Mouse (Mus musculus): Measurements from ENCODE around the gene Slc37a2. TPM values are rescaled to one million over a fixed set of nuclear protein-coding genes. Genes with fewer than 3 reads are reported as not detected.

Slc37a2 gene
- total RNA-seq, 2 experiments from 2014 or later = 2.5 to 4.5 TPM

DNA sequence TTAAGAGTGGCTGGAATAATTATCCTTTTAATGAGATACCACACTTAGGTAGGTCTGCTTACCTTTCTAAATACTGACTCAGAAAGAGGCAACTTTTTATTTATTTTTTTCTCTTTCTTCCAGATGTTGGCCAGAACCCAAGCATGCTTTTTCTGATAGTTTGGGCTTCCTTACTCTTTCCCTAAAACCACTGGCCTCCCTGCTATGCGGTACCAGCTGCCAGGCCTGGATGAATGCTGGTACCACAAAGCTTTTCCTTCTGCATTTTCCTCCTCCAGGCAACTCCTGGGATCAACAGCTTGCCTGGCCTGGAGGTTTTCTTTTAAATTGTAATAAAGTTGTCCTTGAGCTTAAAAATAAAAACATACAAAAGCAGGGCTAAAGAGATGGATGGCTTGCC, 30.0 kb downstream of the Slc37a2 start:
- intact Hi-C loops (cut with DNase I) = no loop called here
- DNase-seq = no peak

DNA sequence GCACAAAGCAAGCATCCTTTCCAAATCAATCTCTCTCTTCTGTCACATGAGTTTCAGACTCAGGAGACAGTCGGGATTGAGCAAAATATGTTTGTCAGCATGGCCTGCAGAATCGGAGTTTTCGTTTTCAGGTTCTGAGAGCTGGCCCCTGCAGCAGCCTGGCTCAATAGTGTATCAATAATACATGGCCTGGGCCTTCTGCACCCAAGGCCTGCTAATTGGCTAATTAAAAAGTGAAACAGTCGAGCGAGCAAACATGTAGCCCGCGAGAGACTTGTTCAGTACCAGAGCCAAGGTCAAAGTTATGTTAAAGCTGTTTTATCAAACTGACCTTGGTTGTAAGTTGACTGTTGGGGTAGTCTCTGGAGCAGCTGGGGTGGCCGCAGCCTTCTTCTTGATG, 34.8 kb downstream of the Slc37a2 start:
- DNase-seq = no peak
- intact Hi-C loops (cut with DNase I) = no loop called here

DNA sequence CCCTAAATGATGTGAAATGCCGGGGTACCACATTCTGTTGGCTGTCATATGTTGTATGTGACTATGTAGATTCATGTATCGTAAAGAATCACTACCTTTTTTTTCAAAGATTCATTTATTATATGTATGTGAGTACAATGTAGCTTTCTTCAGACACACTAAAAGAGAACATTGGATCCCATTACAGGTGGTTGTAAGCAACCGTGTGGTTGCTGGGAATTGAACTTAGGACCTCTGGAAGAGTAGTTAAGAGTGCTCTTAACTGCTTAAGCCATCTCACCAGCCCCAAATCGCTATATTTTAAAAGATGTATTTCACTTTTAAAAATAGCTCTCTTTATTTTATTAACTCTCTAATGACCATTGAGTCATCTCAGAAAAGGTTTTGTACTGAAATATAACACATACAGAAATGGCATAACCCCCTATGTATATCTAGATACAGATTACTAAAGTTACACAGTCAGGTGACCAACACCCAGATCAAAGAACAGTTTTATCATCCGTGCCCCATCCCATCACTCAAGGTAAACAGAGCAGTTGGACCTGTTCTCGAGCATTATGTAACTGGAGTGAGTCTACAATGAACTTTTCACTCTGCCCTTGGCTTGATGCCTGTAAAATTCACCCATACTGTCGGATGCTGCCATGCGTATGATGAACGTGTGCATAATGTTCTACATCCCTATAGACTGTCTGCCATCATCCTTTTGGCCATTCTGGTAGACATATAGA, 41.0 kb downstream of the Slc37a2 start:
- intact Hi-C loops (cut with DNase I) = no loop called here
- DNase-seq = no peak

DNA sequence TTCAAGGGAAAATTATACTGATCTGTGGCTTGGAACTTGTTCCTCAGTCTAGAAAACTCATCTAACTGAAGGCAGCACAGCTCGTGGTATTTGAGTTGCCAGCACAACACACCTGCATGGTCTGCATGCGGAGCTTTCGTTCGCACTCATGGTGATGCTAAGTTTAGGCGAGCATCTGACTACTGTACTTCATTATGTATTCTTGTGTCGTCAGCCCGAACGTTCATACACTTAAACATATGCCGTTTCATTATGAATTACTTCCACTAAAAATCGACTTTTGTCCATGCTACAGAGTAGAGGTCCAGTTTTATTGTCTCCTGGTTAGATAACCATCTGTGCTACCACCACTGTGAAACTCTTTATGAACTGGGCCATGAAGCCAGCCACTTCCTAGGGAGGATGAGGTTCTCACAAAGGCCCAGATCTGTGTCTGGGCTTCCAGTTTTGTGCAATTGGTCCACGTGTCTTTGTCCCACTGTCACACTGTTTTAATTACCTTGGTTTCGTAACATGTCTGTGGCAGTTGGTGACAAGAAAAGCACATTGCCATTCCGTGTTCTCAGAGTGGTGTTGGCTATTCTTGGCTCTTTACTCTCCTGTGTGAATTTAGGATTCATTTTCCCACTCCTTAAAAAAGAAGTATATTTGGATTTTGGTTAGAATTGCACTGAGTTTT, 42.3 kb downstream of the Slc37a2 start:
- DNase-seq = no peak
- intact Hi-C loops (cut with DNase I) = no loop called here

GRCm38 (mm10) chr9:37207929-37208411, 47.6 kb downstream of the Slc37a2 start, which contains the start of gene Tmem218:
Gene Tmem218, plus strand, starts transcription at chr9:37208223.
- DNase-seq = peak; percentile 86 to 90
- intact Hi-C loops (cut with DNase I) = no loop called here

DNA sequence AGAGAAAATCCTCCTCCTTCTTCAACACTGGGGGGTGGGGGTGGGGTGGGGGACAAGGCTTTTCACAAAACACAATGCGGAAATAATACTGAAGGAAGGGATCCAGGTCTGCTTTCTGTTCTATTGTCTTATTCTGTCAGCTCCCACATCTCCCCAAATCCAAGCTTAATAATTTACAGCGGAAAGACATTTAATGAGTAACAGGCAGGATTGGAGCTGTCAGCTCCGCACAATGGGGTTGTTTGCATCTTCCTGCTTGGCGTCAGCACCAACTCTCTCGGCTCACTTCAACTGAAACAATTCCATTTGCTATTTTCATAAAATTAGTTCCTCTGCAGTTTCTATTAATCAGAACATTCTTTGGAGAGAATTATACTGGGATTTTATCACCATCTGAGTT, 51.7 kb downstream of the Slc37a2 start:
- no peak for DNase-seq
- intact Hi-C loops (cut with DNase I) = no loop called here

GRCm38 (mm10) chr9:37200414-37200813, 55.1 kb downstream of the Slc37a2 start:
- intact Hi-C loops (cut with DNase I) = no loop called here

DNA sequence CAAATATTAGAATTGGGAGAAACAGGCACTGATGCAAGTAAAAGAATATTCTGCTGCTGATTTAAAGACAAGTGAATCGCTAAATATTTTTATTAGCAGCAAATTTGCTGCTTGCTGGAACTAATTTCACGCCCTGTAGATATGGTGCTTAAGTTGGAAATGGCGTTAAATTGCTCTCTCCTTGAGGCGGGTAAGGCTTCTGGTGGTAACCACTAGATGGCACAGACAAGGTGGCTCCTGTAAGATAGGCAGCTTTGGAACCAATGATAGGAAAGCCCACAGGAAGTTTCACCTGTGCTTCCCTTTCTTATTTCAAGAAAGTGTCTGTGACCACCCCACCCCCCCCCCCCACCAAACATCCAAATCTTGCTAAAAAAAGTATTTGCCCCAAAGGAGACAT, 58.5 kb downstream of the Slc37a2 start:
- intact Hi-C loops (cut with DNase I) = no loop called here
- no peak for DNase-seq

More at GRCm38 (mm10) chr9:37200414-37200813, 55.1 kb downstream of the Slc37a2 start:
- no peak for DNase-seq

DNA sequence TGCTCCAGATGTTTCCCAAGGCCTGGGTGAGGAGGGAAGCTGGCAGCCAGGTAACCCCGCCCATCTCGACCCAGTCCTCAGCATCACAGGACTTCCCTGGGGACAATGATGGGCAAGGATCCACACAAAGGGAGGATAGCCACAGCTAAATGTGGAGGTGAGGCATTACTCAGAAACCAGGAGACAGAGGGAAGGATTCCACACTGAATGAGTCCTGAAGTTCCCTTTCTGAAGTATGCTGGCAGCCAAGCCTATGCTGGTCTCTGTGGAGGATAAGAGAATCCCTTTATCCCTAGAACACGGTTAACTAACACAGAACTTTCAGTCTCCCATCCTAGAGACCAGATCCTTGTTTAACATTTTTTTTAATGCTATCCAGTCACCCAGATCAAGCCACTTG, 67.5 kb downstream of the Slc37a2 start:
- DNase-seq = no peak
- intact Hi-C loops (cut with DNase I) = no loop called here

DNA sequence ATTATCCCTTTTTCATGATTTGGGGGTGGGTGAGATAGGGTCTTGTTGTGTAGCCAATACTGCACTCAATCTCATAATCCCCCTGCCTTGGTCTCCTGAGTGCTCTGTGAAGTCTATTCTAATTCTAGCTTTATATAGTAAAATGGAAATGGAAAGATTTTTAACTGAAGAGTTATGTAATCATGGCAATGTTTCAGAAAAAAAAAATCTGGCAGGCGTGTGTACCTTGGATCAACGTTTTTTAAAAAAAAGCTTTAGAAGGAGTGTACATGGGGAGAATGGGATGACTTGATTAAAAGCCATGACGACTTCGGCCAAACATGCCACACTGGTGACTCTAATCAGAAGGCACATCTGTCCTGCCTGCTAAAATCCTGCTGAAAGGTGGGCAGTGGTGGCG, 68.1 kb downstream of the Slc37a2 start:
- no peak for DNase-seq
- intact Hi-C loops (cut with DNase I) = no loop called here

GRCm38 (mm10) chr9:37183176-37183575, 72.4 kb downstream of the Slc37a2 start:
- intact Hi-C loops (cut with DNase I) = no loop called here
- DNase-seq = no peak

DNA sequence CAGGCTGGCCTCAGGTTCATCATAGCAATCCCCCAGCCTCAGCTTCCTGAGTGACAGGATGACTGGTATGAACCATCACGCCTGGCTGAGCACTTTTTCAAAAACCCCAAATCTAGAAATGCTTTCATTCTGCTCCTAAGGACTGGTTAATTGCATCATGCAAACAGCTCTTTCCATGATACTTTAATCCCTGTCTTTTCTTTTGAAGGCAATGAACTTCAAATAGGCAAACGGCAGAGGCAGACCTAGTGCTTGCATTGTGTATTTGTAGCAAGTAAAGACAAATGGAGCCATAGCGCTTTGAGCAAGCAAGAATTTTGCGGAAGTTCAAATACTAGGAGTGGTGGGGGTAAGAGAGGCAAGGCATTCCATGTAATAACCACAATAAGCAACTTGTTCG, 73.9 kb downstream of the Slc37a2 start:
- intact Hi-C loops (cut with DNase I) = no loop called here
- no peak for DNase-seq

- intact Hi-C loops (cut with DNase I) = loop anchor here (5.0 kb wide), 1 partner anchor 148 kb away; no protein-coding TSS in a partner anchor
Measured at GRCm38 (mm10) chr9:37179596-37179995, 75.9 kb downstream of the Slc37a2 start.

DNA sequence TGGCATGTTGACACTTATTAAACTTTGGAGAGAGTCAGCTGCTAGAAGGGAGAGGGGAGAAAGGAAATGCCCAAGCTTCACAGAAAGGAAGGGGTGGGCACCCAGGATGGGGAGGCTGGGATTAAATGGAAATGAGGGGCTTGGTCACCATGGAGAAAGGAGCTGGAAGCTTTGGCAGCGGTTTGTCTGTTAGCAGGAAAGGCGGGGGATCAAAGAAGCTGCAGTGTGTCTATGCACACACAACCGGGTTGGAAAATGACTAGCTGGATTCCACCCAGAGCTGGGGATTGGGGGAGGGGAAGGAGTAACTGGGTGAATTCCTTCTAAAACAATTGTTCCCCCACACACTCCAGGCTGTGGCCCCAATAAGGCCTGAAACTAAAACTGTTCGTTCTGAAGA, 76.6 kb downstream of the Slc37a2 start:
- no peak for DNase-seq
- intact Hi-C loops (cut with DNase I) = loop anchor here (5.0 kb wide), 1 partner anchor 148 kb away; no protein-coding TSS in a partner anchor

More at GRCm38 (mm10) chr9:37179596-37179995, 75.9 kb downstream of the Slc37a2 start:
- DNase-seq = no peak

Other genes with a start within 250 kb of the Slc37a2 start
- gene Pknox2, start 108.3 kb downstream of the Slc37a2 start, total RNA-seq (2021) = 1 to 10 TPM; 7.6 to 7.7 TPM
- gene Tmem218, start 47.5 kb downstream of the Slc37a2 start, total RNA-seq (2021) = 1 to 10 TPM; 6.4 to 7.0 TPM
- gene Ccdc15, start 92.7 kb upstream of the Slc37a2 start, total RNA-seq (2021) = 1 to 10 TPM; 1.4 to 2.0 TPM
- gene Hepacam, start 111.6 kb upstream of the Slc37a2 start, total RNA-seq (2021) = not detected
- gene Robo4, start 146.2 kb upstream of the Slc37a2 start, total RNA-seq (2021) = 10 to 100 TPM; 29.6 to 38.7 TPM
- gene Robo3, start 177.5 kb upstream of the Slc37a2 start, total RNA-seq (2021) = not detected
- 1 to 10 TPM; 6.7 to 6.9 TPM for gene Msantd2, start 233.6 kb upstream of the Slc37a2 start, total RNA-seq (2021)